ENCODE assay signal across 7 mouse cellular contexts in the genomic region with DNA sequence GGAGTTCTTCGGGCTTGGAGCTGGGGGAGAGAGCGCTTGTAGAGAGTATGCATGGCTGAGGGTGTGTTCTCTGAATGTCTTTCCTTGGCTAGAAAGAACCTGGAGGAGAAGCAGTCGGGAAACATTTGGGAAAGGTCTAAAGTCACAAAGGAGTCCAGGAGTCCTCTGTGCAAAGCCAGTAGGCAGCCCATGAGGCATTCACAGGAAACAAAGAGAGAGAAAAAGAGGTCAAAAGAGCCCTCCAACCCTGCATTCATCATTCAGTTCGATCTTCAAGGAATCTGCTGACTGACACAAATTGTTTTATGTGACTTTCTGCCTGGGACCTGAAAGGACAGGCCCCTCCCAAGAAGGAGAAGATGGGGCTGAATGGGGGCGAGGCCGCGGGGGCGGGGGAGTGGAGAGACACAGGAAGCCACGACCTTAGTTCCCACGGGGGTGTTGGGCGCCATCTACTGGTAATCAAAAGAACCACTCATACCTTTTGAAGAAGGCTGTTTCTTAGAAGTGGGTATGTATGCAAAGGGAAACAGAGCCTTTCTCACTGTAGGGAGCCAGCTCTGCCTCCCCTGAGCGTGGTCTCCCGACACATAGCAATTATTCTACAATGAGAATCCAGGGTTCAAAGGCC.
A peak's percentile ranks its signal among the peaks of the same experiment; 100 is the strongest.
DNase-seq lines count a peak whose midpoint lies in the region; ATAC-seq and TF ChIP-seq lines count a peak whose summit lies in the region.

No protein-coding gene starts in this region.

- H3K9me3 ChIP-seq in hindbrain, embryonic 15.5 days, result no peaks in the 10 kb centered on the region
- H3K9me3 ChIP-seq in midbrain, embryonic 11.5 days (ENCODE audit: control insufficient read depth, low read length), result no peaks in the 10 kb centered on the region; the same call in 1 of the 2 replicates

- peak; percentile 83 for DNase-seq in T-cell, adult 2 months (ENCODE audit: low spot score)
- DNase-seq in cerebellum, postnatal 25 days, result peak; percentile 46 to 62
- DNase-seq in gastrocnemius, adult 18-20 months (ENCODE audit: low spot score), result peak; percentile 74
- DNase-seq in left cerebral cortex, adult 2 months (ENCODE audit: extremely low spot score in 1 of 2, low spot score in 2 of 2), result peak; percentile 59 to 61
- peak; percentile 95 for DNase-seq in midbrain, embryonic 11.5 days (ENCODE audit: low spot score, missing footprints)
- DNase-seq in right cerebral cortex, postnatal 4 days, result peak; percentile 63

- 5% methylated on average over 13 of the region's 13 CpGs for WGBS in hindbrain, embryonic 15.5 days
- 9% methylated on average over 13 of the region's 13 CpGs for WGBS in midbrain, embryonic 11.5 days

- H3K4me3 ChIP-seq in hindbrain, embryonic 15.5 days, result no peak overlapping the region
- no peak overlapping the region for H3K4me3 ChIP-seq in left cerebral cortex, adult 2 months
- H3K4me3 ChIP-seq in midbrain, embryonic 11.5 days (ENCODE audit: low read depth, low read length), result no peak overlapping the region

- H3K27ac ChIP-seq in hindbrain, embryonic 15.5 days (replicated peaks), result no peak overlapping the region
- H3K27ac ChIP-seq in left cerebral cortex, adult 2 months, result no peak overlapping the region
- H3K27ac ChIP-seq in midbrain, embryonic 11.5 days (ENCODE audit: low read depth, low read length), result no peak overlapping the region

- H3K9ac ChIP-seq in hindbrain, embryonic 15.5 days, result no peak overlapping the region
- peak overlapping the region; percentile 14; the same call in 1 of the 2 replicates for H3K9ac ChIP-seq in midbrain, embryonic 11.5 days (ENCODE audit: low read length)

- H3K4me2 ChIP-seq in hindbrain, embryonic 15.5 days, result peak overlapping the region; percentile 31
- H3K4me2 ChIP-seq in midbrain, embryonic 11.5 days, result 0 out of 2 replicates have a peak overlapping the region, but pooled peaks have one; percentile 14

- intact Hi-C loops in left cerebral cortex, adult 2 months (cut with DNase I), result loop anchor here (1.0 to 5.0 kb wide), 3 partner anchors 694 to 972 kb away; no protein-coding TSS in a partner anchor

- H3K36me3 ChIP-seq in hindbrain, embryonic 15.5 days, result no peaks in the 10 kb centered on the region
- no peaks in the 10 kb centered on the region for H3K36me3 ChIP-seq in midbrain, embryonic 11.5 days (ENCODE audit: control insufficient read depth, insufficient read depth, low read length)

- peak; percentile 91 for TF ChIP-seq CTCF in left cerebral cortex, adult 2 months (IDR thresholded peaks at IDR 0.05)

- H3K27me3 ChIP-seq in hindbrain, embryonic 15.5 days, result no peaks in the 10 kb centered on the region
- H3K27me3 ChIP-seq in midbrain, embryonic 11.5 days (ENCODE audit: control insufficient read depth, insufficient read depth, low read length), result no peaks in the 10 kb centered on the region

- peaks cover 22% of the 10 kb centered on the region for H3K4me1 ChIP-seq in hindbrain, embryonic 15.5 days (replicated peaks)
- peaks cover 6% of the 10 kb centered on the region for H3K4me1 ChIP-seq in midbrain, embryonic 11.5 days (ENCODE audit: control insufficient read depth, insufficient read depth, low read length)

- peak; percentile 78 for ATAC-seq in hindbrain, embryonic 15.5 days (ENCODE audit: low FRiP score, low read depth)
- peak; percentile 82 for ATAC-seq in midbrain, embryonic 11.5 days (ENCODE audit: low FRiP score)
